Mouse (Mus musculus) kidney, adult 11 months (tissue): Measurements from ENCODE around the gene Atp2b1.

Experiments
- DNase-seq: peaks from one replicate; pipeline ENCODE4 v3.0.0; 2022

The Atp2b1 gene

DNA sequence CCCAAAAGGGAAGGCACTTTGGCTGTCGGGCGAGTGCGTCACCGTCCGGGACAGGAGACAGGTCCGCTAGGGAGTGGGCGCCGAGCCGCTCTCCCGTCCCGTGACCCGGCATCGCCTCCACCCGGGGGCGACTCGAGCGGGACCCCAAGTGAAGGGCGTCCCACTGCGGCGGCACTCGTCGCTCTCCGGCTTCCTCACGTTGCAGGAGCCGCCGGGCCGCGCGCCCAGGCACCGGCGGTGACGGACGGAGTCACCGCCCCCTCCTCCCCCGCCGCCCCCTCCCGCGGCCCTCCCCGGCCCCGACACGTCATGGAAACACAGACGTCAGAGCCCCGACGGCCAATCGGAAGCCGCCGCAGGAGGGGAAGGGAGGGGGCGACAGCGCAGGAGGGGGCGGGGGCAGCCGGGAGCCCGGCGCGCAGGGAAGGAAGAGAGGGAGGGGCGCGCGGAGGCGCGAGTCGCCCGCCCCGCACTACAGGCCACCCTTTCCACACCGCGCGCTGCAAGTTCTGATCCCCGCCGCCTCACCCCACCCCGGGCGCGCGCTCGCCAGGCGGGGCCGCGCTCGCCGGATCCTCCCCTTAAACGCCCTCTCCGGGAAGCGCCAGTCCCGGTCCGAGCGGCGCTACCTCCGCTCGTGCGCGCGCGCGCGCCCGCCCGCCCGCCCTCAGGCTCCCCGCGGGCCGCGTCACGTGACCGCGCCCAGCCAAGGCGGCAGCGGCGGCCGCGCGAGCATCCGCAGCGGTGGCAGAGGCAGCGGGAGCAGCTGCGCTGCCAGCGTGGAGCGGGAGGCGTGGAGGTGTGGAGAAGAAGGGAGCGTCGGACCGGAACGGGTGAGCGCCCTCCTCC is at the start of gene Atp2b1:
TSS of gene Atp2b1 (plus strand) at position 446 of the 849 bp plus-strand sequence.
- peak; percentile 95 for DNase-seq

DNA sequence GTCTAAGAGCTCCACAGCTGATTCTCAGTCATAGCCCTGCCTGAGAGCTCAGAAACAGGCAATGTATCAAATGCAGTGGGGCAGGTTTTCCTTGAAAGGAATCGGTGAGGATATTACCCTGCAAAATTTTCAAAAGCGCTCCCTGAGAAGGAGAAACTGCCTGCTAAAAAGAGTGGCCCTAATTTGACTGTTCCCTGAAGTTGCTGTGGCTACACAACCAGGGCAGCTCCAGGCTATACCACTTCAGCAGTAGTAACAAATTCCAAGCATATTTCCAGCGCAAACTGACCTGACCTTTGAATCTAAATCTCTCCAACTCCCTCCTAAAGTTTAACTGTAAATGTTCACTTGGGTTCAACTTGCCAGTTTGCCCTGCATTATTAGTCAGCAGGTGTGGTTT is 49.4 kb upstream of the Atp2b1 start:
- DNase-seq: peak; percentile 79

DNA sequence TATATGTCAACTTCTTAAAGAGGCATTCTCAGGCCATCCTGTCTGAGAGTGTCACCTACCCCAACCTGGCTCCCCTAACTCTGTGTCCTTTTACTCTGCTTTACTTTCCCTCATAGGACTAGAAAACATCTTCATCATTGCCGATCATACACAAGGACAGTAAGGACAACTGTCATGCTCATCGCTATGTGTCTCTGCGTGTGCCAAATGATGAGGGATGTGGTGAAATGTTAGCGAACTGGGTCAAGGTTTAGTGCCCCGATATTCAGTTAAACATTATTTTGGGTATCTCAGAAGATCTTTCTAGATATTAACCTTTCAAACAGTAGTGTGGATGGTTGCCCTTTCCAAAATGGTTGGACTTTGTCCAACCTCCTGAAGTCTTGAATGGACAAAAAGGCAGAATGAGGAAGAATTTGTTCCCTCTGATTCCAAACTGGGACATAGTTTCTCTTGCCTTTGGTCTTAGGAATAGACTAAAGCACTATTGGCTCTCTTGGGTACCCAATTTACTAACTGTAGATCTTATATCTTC is 47.3 kb upstream of the Atp2b1 start:
- DNase-seq: peak; percentile 14

DNA sequence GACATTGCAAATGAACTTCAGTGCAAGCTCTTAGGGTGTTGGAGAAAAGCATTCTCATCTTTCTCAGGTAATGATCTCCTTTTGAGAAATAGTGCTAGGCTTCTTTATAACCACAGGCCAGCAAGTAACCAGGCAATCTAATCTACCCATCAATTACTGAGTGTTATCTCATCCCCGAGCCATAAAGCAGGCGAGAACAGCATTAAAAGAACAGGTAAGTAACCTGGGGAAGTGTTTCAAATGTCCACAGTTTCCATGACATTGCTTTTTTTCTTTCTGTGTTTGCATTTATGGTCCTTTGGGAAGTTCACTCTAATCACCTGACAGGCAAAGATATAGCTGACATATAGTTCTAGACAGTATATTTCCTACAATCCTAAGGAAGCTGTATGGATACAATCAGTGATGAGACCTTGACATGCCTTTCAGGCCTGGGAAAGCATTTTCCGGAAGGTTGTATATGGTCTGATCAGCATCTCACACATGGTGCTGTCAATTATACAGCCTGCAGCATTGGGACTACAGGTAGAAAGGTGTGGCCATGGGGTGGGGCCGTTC is 45.8 kb upstream of the Atp2b1 start:
- DNase-seq: no peak

DNA sequence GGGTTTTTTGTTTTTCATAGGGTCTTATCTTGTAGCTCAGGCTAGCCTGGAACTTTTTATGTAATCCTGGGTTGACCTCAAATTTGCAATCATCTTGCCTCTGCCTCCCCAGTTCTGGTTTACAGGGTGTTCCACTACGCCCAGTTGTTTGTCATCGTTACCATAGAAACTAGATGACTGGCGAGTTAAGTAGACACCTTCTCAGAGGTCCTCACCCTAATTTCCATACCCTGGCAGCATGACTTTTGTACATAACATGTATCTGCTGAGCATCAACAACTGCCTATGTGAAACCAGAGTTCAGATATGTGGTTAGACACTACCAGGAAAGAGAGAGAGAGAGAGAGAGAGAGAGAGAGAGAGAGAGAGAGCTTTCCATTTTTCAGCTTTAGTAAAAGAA is 36.4 kb upstream of the Atp2b1 start:
- DNase-seq: no peak

DNA sequence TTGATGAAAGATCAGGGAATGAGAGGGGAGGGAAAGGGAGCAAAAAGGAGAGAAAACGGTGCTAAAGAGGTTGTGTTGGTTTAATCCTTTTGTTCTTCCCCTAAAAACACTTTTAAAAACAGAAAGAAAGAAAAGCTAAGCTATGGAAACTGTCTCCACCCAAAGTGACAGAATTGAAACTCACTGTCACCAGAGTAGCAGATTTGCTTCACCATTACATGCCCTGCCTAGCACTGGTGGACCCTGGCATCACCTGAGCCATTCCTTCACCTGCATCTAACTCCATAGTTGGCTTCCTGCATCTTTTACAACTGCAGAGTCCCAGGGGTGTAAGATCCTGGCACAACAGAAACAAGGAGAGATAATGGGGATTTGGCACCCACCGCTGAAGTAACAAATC is 35.6 kb upstream of the Atp2b1 start:
- no peak for DNase-seq

DNA sequence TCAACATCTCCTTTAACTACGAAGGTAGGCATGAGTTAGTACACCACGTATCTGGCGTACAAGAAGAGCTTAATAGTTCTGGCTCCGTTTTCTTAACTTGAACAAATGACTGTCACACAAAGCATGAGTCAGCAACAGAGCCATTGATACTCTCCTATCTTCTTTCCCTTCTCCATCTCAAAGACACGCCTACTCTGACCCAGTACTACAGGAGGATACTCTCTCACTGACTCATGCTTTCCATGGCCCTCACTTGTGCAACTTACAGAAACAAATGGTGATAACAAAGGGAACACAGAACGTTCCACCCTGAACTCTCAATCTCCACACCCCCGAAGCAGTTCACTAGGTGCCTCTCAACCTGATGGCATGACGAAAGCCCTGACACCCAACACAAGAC is 34.1 kb upstream of the Atp2b1 start:
- DNase-seq: no peak

DNA sequence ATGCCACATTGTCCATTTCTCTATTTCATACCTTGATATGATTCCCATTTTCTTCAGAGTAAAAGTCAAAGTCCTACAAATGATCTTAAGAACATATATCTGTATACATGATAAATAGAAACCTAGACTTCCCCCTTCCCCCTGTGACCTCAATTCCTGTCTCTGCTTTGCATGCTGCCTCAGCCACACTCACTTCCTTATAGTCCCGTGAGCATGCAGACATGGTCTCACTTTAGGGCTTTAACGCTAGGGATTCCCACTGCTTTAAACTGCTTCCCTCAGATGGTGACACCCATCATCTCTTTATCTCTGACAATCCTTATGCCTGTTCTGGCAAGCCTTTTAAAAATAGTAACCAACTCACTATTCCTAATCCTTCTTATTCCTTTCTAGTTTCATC is 33.5 kb upstream of the Atp2b1 start:
- DNase-seq: no peak

DNA sequence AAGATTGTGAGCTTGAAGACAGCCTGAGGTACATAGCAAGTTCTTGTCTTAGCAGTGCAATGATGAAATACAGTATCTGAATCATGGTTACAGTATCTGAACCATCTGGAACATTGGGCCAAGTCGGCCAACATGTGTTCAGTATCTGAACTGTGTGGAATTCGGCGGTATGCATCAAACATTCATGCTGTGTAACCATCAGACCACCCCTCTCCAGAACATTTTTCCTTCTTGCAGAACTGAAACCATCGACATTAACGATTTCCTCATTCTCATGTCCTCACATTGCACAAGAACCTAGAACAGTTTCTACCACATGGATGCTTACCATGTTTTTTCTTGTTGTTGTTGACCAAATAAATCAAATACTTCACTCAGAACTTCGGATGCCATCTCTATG is 32.7 kb upstream of the Atp2b1 start:
- DNase-seq: no peak

DNA sequence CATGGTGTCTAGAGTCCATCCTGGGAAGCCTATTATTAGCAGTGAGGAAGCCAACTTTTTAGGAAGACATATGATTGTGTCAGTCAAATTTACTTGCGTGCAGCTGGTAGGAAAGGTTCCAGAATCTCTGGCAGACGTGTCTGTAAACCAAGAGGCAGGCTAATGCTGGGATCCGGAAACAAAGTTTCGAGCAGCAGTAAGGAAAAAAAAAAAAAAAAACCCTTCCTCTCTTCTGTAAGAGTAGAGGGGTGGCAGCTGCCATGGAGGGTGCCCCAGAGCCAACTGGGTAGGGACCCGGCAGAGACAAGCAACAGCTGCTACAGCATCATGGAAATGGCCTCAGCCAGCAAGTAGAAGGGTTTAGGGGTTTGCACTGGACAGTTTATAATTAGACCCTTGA is 31.6 kb upstream of the Atp2b1 start:
- DNase-seq: no peak

DNA sequence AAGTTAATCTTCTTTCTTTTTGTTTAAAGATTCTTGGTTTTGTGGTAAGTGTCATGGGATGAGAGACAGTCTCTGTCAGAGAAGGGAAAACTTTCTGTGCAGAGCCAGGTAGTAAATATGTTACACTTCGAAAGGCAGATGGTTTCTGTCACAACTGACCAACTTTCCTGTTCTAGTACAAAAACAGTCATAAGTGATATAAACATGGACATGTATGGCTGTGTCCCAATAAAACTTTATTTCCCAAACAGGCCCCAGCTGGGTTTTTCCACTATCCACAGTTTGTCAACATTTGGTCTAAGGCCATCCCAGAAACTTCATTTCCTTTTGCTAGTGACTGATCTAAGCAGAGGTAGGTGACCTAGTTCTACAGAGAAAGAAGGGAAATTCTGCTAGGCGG is 29.8 kb upstream of the Atp2b1 start:
- no peak for DNase-seq

DNA sequence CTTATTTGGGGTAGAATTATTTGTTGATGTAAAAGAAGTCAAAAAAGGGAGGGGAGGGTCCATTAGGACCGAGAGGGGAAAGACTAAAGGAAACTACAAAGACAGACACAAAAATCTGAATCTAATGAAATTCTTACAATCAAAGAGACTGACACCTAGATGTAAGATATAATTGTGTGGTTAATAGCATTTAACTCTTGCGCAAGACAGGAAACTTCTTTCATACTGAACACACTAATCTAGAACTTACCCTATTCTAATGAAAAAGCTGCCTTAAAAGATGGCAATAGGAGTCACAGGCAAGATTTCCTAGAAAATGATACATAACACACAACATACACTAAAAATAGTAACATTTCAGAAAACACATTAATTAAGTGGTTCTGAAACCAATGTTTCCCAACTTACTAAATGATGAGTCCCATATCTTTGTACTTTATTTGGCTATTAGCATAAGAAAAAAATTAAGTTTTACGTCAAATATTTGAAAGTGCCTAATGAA is 27.4 kb upstream of the Atp2b1 start:
- DNase-seq: no peak

DNA sequence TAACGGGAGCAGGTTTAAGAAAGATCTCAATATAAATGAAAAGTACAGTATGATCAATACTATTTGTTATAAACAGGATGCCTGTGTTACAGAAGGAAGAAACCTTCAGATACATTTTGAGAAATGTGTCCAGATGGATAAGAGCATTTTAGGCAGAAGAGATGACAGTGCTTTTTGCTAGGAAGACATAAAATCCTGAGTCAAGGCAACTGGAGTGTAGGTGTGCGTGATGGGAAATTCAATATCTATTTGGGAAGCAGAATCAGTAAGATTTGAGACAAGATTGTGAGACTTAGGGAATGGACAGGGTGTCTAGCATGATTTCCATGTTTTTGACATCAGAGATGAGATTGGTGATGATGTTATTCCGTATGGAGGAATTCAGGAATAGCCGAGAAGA is 22.8 kb upstream of the Atp2b1 start:
- no peak for DNase-seq

DNA sequence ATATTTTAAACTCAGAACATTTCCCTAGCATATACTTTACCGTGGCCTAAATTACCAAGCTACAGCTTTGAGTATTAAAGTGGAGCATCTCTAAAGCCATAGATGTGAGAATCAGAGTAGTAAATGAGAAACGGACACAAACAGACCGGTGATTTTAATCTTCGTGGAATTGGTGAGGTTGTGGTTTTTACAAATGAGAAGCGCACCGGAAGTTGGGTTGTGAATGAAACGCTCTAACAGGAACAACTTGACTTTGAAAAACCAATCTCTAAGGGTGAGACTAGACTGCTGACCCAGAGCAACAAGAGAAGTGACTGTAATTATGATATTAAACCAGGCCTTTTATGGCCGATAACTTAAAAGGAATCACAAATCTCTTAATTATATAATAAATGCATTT is 16.7 kb upstream of the Atp2b1 start:
- DNase-seq: no peak

DNA sequence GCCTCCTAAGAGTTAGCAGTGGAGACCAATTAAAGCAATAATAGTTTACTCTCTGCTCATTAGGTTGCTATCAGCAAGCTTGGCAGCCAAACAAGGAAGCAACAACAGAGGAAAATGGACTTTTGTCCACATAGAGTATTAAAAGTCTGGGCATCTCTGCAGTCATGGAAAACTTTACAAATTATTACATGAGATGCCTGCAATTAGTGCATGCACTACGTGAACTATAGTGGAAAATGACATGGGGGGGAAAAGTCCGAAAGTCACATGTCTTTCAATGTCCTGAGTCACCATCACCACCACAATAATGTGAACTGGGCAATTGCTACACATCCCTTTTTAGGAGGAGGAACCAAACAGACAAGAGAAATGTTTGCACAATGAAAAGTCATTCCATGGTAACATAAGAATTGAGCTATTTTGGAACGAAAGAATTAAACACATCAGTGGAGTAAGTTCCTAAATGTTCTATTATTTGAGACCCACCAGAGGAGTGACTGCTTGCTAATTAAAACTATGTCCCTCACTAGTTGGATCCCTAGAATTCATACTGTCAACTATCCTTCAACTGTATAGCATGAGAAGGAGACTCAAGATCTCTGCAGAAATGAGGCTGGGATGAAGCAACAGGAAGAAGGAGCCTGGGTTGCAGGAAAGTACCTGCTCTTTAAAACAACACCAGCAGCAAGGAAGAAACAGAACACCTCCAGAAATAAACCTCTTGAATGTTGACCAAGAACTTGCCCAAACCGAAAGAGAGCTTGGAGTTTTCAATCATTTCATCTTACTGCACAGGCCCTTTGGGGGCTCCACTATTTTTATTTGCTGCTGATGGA is 16.1 kb upstream of the Atp2b1 start:
- no peak for DNase-seq

DNA sequence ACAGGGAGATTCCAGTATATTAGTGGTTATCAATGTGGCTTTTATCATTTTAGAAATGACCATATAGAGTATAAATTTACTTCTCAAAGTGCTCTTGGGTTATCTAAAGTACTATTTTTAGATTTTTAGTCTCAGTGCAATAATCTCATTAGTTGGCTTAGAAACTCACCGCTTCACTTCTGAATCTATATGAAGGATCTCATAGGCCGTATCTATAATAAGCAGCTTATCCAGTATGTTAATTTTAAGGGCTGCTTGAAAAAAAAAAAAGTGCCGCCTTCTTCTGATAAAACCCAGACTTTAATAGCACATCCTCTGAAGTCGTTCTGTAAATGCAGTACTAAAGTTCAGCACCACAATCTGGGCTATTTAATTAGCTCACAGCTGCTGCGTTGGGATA is 12.7 kb upstream of the Atp2b1 start:
- no peak for DNase-seq

DNA sequence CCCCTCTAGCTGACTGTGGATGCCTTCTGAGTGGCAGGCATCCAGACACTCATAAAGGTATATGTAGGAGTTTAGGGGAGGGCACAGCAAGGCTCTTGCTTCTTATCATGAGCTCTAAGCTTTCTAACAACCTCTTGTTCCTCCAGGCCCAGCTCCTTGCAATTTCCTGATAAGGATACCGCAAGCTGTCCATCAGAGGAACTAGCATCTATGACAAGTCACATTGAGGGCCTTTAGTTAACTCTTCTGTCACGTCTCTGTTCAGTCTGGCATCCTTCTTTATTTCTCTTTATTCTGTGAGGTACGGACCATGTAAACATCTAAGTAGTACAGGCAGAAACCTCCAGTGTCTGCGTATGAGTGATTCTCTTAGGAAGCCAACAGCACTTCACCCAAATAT is 8.2 kb upstream of the Atp2b1 start:
- no peak for DNase-seq

DNA sequence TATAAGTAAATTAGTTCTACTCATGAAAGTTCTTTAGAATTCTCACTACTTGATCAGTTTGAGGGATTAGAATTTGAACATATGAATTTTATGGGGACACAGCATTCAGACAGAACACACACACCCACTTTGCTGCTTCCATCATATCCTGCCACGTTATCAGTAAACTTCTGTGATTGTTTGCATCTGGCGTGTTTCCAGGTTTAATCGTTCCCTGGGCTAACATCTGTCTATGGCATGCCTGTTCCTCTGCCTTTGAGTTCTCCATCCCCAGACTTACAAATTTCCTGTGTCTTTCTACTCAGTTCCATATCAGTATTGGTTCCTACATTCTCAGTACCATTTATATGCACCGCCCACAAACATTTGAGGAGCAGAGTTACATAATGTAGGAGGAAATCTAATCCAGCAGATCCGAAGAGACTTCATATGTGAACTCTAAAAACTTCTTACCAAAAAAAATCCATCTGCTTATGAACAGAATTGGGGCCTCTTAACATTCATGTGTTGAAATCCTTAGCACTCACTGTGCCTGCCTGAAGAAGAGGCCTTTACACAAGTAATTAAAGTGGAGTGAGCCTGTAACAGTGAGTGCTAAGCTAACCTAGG is 7.2 kb upstream of the Atp2b1 start:
- DNase-seq: no peak

DNA sequence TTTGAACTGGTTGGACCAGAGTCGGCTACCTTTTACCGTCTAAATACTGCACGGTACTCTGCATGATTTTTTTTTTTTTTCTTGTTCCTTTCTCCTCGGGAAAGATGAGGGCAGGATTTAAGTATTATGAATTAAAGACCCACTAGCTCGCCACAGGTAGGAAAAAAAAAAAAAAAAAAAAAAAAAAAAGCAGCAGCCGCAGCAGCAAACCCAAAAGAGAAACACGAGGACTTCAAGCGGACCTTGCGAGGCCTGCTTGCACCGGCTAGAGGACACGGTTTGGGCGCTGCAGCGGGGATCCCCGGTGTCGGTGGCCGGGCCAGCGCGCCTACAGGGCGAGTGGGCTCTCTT is 621 bp upstream of the Atp2b1 start:
- DNase-seq: no peak

DNA sequence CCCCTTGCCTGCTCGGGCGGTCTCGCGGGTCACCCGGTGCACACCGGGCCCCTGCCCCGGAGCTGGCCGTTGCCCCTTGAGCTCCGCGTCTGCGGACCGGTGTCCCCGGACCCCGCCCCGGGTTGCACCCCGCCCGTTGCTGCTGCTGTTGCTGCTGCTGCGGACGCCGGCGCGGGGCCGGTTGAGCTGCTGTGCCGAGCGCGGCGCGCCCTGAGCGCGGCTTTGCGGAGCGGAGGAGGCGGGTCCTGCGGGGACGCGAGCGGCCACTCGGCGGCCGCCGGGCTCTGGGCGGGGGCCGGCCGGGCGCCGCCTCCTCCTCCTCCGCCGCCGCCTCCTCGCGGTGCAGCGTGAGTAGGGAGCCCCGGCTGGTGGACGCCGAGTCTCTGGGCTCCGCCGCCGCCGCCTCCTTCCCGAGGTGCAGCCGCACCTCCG is 620 bp downstream of the Atp2b1 start:
- DNase-seq: peak; percentile 88

DNA sequence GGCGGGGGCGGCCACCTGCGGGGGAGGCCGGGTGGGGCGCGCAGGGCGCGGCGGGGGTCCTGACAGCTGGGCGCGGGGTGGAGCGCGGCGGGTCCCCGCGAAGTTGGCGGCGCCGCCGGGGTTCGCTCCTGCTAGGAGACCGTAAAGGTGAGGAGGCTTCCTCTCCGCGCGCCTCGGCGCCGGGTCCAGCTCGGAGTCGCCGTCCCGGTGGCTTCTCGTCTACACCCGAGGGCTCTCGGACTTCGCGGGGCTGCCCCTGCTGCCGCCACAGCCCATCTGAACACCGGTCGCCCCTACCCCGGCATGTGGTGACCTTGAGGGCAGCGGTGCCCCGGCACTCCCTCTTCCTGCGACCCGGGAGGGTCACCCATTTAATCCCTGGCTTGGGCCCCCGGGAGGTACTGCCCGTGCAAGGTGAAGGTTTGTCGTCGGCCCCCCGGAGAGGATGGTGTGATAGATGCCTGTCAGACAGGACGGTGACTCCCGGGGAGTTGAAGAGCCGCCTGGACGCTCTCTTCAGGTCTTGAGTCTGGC is 1.3 kb downstream of the Atp2b1 start:
- peak; percentile 36 for DNase-seq

DNA sequence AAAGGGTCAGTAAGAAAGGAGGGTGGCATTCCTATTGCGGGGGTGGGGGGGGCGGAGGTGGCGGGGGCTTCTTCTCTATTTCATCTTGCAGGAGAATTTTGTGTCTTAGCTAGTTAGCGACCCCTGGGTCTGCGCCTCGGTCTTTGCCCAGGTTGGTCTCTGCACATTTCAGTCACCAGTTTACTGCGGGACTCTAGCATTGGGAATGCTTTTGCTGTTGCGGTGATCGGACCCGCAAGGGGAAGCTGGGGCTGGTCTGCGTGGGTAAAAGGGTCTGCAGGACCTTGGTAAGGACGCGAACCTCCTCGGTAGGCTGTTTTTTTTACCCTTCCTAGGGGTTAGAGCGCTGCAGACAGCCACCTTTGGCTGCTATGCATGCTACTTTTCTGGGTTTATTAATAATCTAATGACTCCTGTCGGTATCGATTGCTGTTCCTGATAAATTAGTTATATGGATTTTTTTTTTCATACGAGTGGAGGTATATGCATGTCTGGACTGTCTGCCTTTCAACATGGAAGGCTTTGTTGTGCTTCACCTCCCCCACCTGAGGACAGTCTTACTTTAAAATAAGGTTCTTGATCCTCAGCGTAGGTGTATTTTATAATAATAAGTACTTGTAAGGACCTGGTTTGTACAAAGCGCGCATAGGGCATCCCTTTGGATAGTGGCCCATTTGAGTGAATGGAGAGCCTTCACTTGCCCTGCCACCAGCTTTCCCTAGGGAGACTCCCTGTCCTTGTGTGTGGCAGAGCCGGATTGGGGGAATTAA is 2.0 kb downstream of the Atp2b1 start:
- peak; percentile 11 for DNase-seq
